Comparison of ENCODE assay signal across 15 mouse cellular contexts in the genomic region with DNA sequence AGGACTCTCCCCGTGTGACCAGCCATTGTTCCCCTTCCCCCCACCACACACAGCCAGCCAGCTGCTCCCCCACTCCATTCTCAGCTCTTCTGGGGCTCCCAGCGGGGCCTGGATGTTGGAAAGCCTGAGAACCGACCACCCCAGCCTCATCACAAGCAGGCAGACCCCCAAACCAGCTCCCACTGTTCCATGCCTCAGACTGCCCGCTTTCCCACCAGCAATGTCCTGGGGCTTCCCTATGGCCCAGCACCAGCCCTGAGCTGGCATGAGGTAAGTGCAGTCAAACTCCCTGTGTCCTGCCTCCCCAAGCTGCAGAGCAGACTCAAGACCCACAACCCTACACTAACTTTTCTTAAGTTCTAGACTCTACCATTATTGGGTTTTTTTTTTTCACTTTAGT. TPM values are rescaled to one million over a fixed set of nuclear protein-coding genes. Genes with fewer than 3 reads are reported as not detected.
DNase-seq lines count a peak whose midpoint lies in the region; ATAC-seq lines count a peak whose summit lies in the region.
"Had no signal": no experiment of that assay in that cellular context is flagged by ENCODE, and none has a peak within 500 bp of the region (broad histone marks: within the 10 kb centered on the region; RNA-seq: fewer than 3 reads in every experiment).

No protein-coding gene starts in this region.

- H3K4me2 ChIP-seq in heart, embryonic 12.5 days, result peak overlapping the region; percentile 17; the same call in 1 of the 2 replicates
- H3K4me2 ChIP-seq in midbrain, embryonic 15.5 days, result no peak overlapping the region
- H3K4me2 ChIP-seq in liver, embryonic 13.5 days, result 0 out of 2 replicates have a peak overlapping the region, but pooled peaks have one; percentile 6
- H3K4me2 ChIP-seq: stomach, embryonic 15.5 days had no signal

- no peak for DNase-seq in heart, embryonic 10.5 days (ENCODE audit: low spot score)
- no peak for DNase-seq in midbrain, embryonic 10.5 days (ENCODE audit: low spot score)
- DNase-seq in embryonic facial prominence, embryonic 10.5 days (ENCODE audit: low spot score), result no peak
- DNase-seq in liver, embryonic 13.5 days, result no peak
- DNase-seq in right cerebral cortex, postnatal 25 days, result no peak
- DNase-seq: gastrocnemius, postnatal 36 days; spleen, adult 18-20 months had no signal

- ATAC-seq in heart, embryonic 12.5 days (ENCODE audit: insufficient number of reproducible peaks, low FRiP score), result no peak
- no peak for ATAC-seq in midbrain, embryonic 15.5 days (replicated peaks)
- ATAC-seq in liver, embryonic 13.5 days (ENCODE audit: low read depth), result no peak
- ATAC-seq: lung, postnatal 0 days had no signal

- H3K9me3 ChIP-seq in heart, embryonic 12.5 days (replicated peaks), result no peaks in the 10 kb centered on the region
- no peaks in the 10 kb centered on the region for H3K9me3 ChIP-seq in heart, embryonic 10.5 days
- H3K9me3 ChIP-seq in midbrain, embryonic 10.5 days (replicated peaks), result no peaks in the 10 kb centered on the region
- no peaks in the 10 kb centered on the region for H3K9me3 ChIP-seq in midbrain, embryonic 15.5 days
- H3K9me3 ChIP-seq in embryonic facial prominence, embryonic 10.5 days, result no peaks in the 10 kb centered on the region
- no peaks in the 10 kb centered on the region for H3K9me3 ChIP-seq in liver, embryonic 13.5 days (replicated peaks)
- H3K9me3 ChIP-seq: megakaryocyte, embryonic 14.5 days; stomach, embryonic 15.5 days had no signal

- H3K4me3 ChIP-seq in heart, embryonic 12.5 days, result no peak overlapping the region
- no peak overlapping the region for H3K4me3 ChIP-seq in heart, embryonic 10.5 days
- H3K4me3 ChIP-seq in midbrain, embryonic 10.5 days, result peak overlapping the region; percentile 23; the same call in 1 of the 2 replicates
- no peak overlapping the region for H3K4me3 ChIP-seq in midbrain, embryonic 15.5 days
- peak overlapping the region; percentile 31; the same call in 1 of the 2 replicates for H3K4me3 ChIP-seq in embryonic facial prominence, embryonic 10.5 days
- no peak overlapping the region for H3K4me3 ChIP-seq in liver, embryonic 13.5 days (replicated peaks)
- H3K4me3 ChIP-seq: megakaryocyte, embryonic 14.5 days; stomach, embryonic 15.5 days had no signal

- peaks cover 34% of the 10 kb centered on the region for H3K36me3 ChIP-seq in heart, embryonic 12.5 days
- peaks cover 34% of the 10 kb centered on the region for H3K36me3 ChIP-seq in heart, embryonic 10.5 days
- H3K36me3 ChIP-seq in midbrain, embryonic 10.5 days, result peaks cover 63% of the 10 kb centered on the region
- H3K36me3 ChIP-seq in midbrain, embryonic 15.5 days (replicated peaks), result peaks cover 13% of the 10 kb centered on the region; the same call in 1 of the 2 replicates
- H3K36me3 ChIP-seq in embryonic facial prominence, embryonic 10.5 days (replicated peaks), result peaks cover 62% of the 10 kb centered on the region
- peaks cover 45% of the 10 kb centered on the region for H3K36me3 ChIP-seq in liver, embryonic 13.5 days

- peaks cover 28% of the 10 kb centered on the region for H3K4me1 ChIP-seq in heart, embryonic 12.5 days (replicated peaks)
- H3K4me1 ChIP-seq in heart, embryonic 10.5 days, result peaks cover 12% of the 10 kb centered on the region
- peaks cover 31% of the 10 kb centered on the region for H3K4me1 ChIP-seq in midbrain, embryonic 10.5 days
- H3K4me1 ChIP-seq in midbrain, embryonic 15.5 days, result peaks cover 39% of the 10 kb centered on the region
- H3K4me1 ChIP-seq in embryonic facial prominence, embryonic 10.5 days, result peaks cover 32% of the 10 kb centered on the region
- H3K4me1 ChIP-seq in liver, embryonic 13.5 days (replicated peaks), result peaks cover 33% of the 10 kb centered on the region

- no peak overlapping the region for H3K9ac ChIP-seq in heart, embryonic 12.5 days
- no peak overlapping the region for H3K9ac ChIP-seq in midbrain, embryonic 15.5 days
- H3K9ac ChIP-seq in liver, embryonic 13.5 days, result no peak overlapping the region
- H3K9ac ChIP-seq: liver, embryonic 14.5 days; stomach, embryonic 15.5 days had no signal

- no peak overlapping the region for H3K27ac ChIP-seq in heart, embryonic 12.5 days (ENCODE audit: poor library complexity, severe bottlenecking)
- H3K27ac ChIP-seq in heart, embryonic 10.5 days, result no peak overlapping the region
- no peak overlapping the region for H3K27ac ChIP-seq in midbrain, embryonic 10.5 days (replicated peaks)
- no peak overlapping the region for H3K27ac ChIP-seq in midbrain, embryonic 15.5 days
- H3K27ac ChIP-seq in embryonic facial prominence, embryonic 10.5 days (replicated peaks), result no peak overlapping the region
- H3K27ac ChIP-seq in liver, embryonic 13.5 days, result no peak overlapping the region
- H3K27ac ChIP-seq: liver, embryonic 14.5 days; stomach, embryonic 15.5 days had no signal

- H3K27me3 ChIP-seq in heart, embryonic 12.5 days (replicated peaks), result no peaks in the 10 kb centered on the region
- H3K27me3 ChIP-seq in heart, embryonic 10.5 days (ENCODE audit: insufficient read depth, poor library complexity, severe bottlenecking), result no peaks in the 10 kb centered on the region
- no peaks in the 10 kb centered on the region for H3K27me3 ChIP-seq in midbrain, embryonic 10.5 days (ENCODE audit: low read depth, poor library complexity, severe bottlenecking)
- H3K27me3 ChIP-seq in midbrain, embryonic 15.5 days (replicated peaks), result no peaks in the 10 kb centered on the region
- H3K27me3 ChIP-seq in embryonic facial prominence, embryonic 10.5 days (replicated peaks; ENCODE audit: low read depth, poor library complexity, severe bottlenecking), result no peaks in the 10 kb centered on the region
- H3K27me3 ChIP-seq in liver, embryonic 13.5 days, result no peaks in the 10 kb centered on the region
- H3K27me3 ChIP-seq: megakaryocyte, embryonic 14.5 days; stomach, embryonic 15.5 days had no signal

- 80% methylated on average over 4 of the region's 4 CpGs for WGBS in heart, embryonic 12.5 days
- WGBS in heart, embryonic 10.5 days, result 79% methylated on average over 4 of the region's 4 CpGs
- WGBS in midbrain, embryonic 10.5 days, result 89% methylated on average over 4 of the region's 4 CpGs
- 82% methylated on average over 4 of the region's 4 CpGs for WGBS in midbrain, embryonic 15.5 days
- WGBS in embryonic facial prominence, embryonic 10.5 days, result 86% methylated on average over 4 of the region's 4 CpGs
- 86% methylated on average over 4 of the region's 4 CpGs for WGBS in liver, embryonic 13.5 days (ENCODE audit: insufficient replicate concordance)

RNA-seq across cellular contexts. Expression of gene Cdc26, which starts 2.3 kb away (rescaled TPM):
- polyA plus RNA-seq in heart, embryonic 12.5 days (2016; fragmentation: Nextera tagmentation; extraction: Ambion mirVana), result 90.4 and 90.8 TPM in 2 replicates
- polyA plus RNA-seq in heart, embryonic 10.5 days (2016; fragmentation: Nextera tagmentation; extraction: Ambion mirVana), result 101 and 125 TPM in 2 replicates
- polyA plus RNA-seq in midbrain, embryonic 10.5 days (2016; fragmentation: Nextera tagmentation; extraction: Ambion mirVana), result 175 and 185 TPM in 2 replicates
- polyA plus RNA-seq in midbrain, embryonic 15.5 days (2015; fragmentation: Nextera tagmentation; extraction: Ambion mirVana), result 75.0 and 76.5 TPM in 2 replicates
- polyA plus RNA-seq in embryonic facial prominence, embryonic 10.5 days (2016; fragmentation: Nextera tagmentation; extraction: Ambion mirVana), result 207 and 215 TPM in 2 replicates
- polyA plus RNA-seq in liver, embryonic 13.5 days (2015; fragmentation: Nextera tagmentation; extraction: Ambion mirVana), result 77.7 and 97.1 TPM in 2 replicates

RNA-seq across cellular contexts. Expression of gene Prpf4, which starts 2.5 kb away (rescaled TPM):
- polyA plus RNA-seq in heart, embryonic 12.5 days (2016; fragmentation: Nextera tagmentation; extraction: Ambion mirVana), result 14.9 and 15.3 TPM in 2 replicates
- 19.2 and 23.2 TPM in 2 replicates for polyA plus RNA-seq in heart, embryonic 10.5 days (2016; fragmentation: Nextera tagmentation; extraction: Ambion mirVana)
- polyA plus RNA-seq in midbrain, embryonic 10.5 days (2016; fragmentation: Nextera tagmentation; extraction: Ambion mirVana), result 34.3 and 35.2 TPM in 2 replicates
- polyA plus RNA-seq in midbrain, embryonic 15.5 days (2015; fragmentation: Nextera tagmentation; extraction: Ambion mirVana), result 15.6 and 16.5 TPM in 2 replicates
- polyA plus RNA-seq in embryonic facial prominence, embryonic 10.5 days (2016; fragmentation: Nextera tagmentation; extraction: Ambion mirVana), result 37.1 and 37.2 TPM in 2 replicates
- polyA plus RNA-seq in liver, embryonic 13.5 days (2015; fragmentation: Nextera tagmentation; extraction: Ambion mirVana), result 13.1 and 15.2 TPM in 2 replicates

RNA-seq across cellular contexts. Expression of gene Rnf183, which starts 28.9 kb away (rescaled TPM):
- polyA plus RNA-seq in heart, embryonic 12.5 days (2016; fragmentation: Nextera tagmentation; extraction: Ambion mirVana), result not detected in 2 replicates
- not detected in 2 replicates for polyA plus RNA-seq in heart, embryonic 10.5 days (2016; fragmentation: Nextera tagmentation; extraction: Ambion mirVana)
- not detected in 2 replicates for polyA plus RNA-seq in midbrain, embryonic 10.5 days (2016; fragmentation: Nextera tagmentation; extraction: Ambion mirVana)
- 0.20 and 0.21 TPM in 2 replicates for polyA plus RNA-seq in midbrain, embryonic 15.5 days (2015; fragmentation: Nextera tagmentation; extraction: Ambion mirVana)
- polyA plus RNA-seq in embryonic facial prominence, embryonic 10.5 days (2016; fragmentation: Nextera tagmentation; extraction: Ambion mirVana), result not detected in 2 replicates
- not detected in 2 replicates for polyA plus RNA-seq in liver, embryonic 13.5 days (2015; fragmentation: Nextera tagmentation; extraction: Ambion mirVana)
- polyA plus RNA-seq: heart, embryonic 14.5 days; intestine, embryonic 14.5 days; liver, embryonic 14.5 days; lung, postnatal 0 days; stomach, embryonic 15.5 days had no signal

RNA-seq across cellular contexts. Expression of gene Slc31a1, which starts 45.6 kb away (rescaled TPM):
- polyA plus RNA-seq in heart, embryonic 12.5 days (2016; fragmentation: Nextera tagmentation; extraction: Ambion mirVana), result 50.5 and 52.0 TPM in 2 replicates
- 46.9 and 53.6 TPM in 2 replicates for polyA plus RNA-seq in heart, embryonic 10.5 days (2016; fragmentation: Nextera tagmentation; extraction: Ambion mirVana)
- 54.9 and 57.7 TPM in 2 replicates for polyA plus RNA-seq in midbrain, embryonic 10.5 days (2016; fragmentation: Nextera tagmentation; extraction: Ambion mirVana)
- 34.6 and 36.8 TPM in 2 replicates for polyA plus RNA-seq in midbrain, embryonic 15.5 days (2015; fragmentation: Nextera tagmentation; extraction: Ambion mirVana)
- polyA plus RNA-seq in embryonic facial prominence, embryonic 10.5 days (2016; fragmentation: Nextera tagmentation; extraction: Ambion mirVana), result 45.5 and 48.0 TPM in 2 replicates
- 39.0 and 48.8 TPM in 2 replicates for polyA plus RNA-seq in liver, embryonic 13.5 days (2015; fragmentation: Nextera tagmentation; extraction: Ambion mirVana)

RNA-seq across cellular contexts. Expression of gene Fkbp15, which starts 45.8 kb away (rescaled TPM):
- polyA plus RNA-seq in heart, embryonic 12.5 days (2016; fragmentation: Nextera tagmentation; extraction: Ambion mirVana), result 18.2 and 19.6 TPM in 2 replicates
- polyA plus RNA-seq in heart, embryonic 10.5 days (2016; fragmentation: Nextera tagmentation; extraction: Ambion mirVana), result 17.2 and 19.5 TPM in 2 replicates
- polyA plus RNA-seq in midbrain, embryonic 10.5 days (2016; fragmentation: Nextera tagmentation; extraction: Ambion mirVana), result 17.6 and 21.1 TPM in 2 replicates
- 20.9 and 23.0 TPM in 2 replicates for polyA plus RNA-seq in midbrain, embryonic 15.5 days (2015; fragmentation: Nextera tagmentation; extraction: Ambion mirVana)
- polyA plus RNA-seq in embryonic facial prominence, embryonic 10.5 days (2016; fragmentation: Nextera tagmentation; extraction: Ambion mirVana), result 18.0 and 18.1 TPM in 2 replicates
- polyA plus RNA-seq in liver, embryonic 13.5 days (2015; fragmentation: Nextera tagmentation; extraction: Ambion mirVana), result 15.5 and 15.7 TPM in 2 replicates

Comparison
In these comparisons a context has a peak if more than half of its experiments do, and no peak if none do; other contexts are left out.
1. H3K4me3 ChIP-seq: peak in midbrain, embryonic 10.5 days (single experiment) and embryonic facial prominence, embryonic 10.5 days (single experiment); none in heart, embryonic 12.5 days (single experiment), heart, embryonic 10.5 days (single experiment), midbrain, embryonic 15.5 days (single experiment) and liver, embryonic 13.5 days (single experiment).